Mouse (Mus musculus) kidney, embryonic 14.5 days (tissue): Measurements from ENCODE around the gene Sh3bp5l. TPM values are rescaled to one million over a fixed set of nuclear protein-coding genes. Genes with fewer than 3 reads are reported as not detected.

Experiments used
- ATAC-seq: fragments of 200-750 bp; cut with Nextera tagmentation; 2 replicates; pipeline ENCODE4 v1.8.0; 2017; ENCODE audit warnings: moderate number of reproducible peaks, mild to moderate bottlenecking, moderate TSS enrichment, moderate library complexity; ENCODE audit not compliant: low FRiP score, low TSS enrichment
- H3K27ac ChIP-seq: fragments of 300-500 bp; sonication (generic); 2 replicates; pipeline ENCODE4 v1.5.1; 2014; ENCODE audit warnings: low read depth, mild to moderate bottlenecking, low read length, moderate library complexity, mixed read lengths
- H3K27me3 ChIP-seq: fragments of 300-500 bp; sonication (generic); 2 replicates; pipeline ENCODE4 v1.6.1; 2014; ENCODE audit warnings: mild to moderate bottlenecking, low read length; ENCODE audit not compliant: control insufficient read depth, insufficient read depth
- H3K36me3 ChIP-seq: fragments of 300-500 bp; sonication (generic); 2 replicates; pipeline ENCODE4 v1.6.1; 2014; ENCODE audit warnings: low read length, mixed read lengths; ENCODE audit not compliant: control insufficient read depth, insufficient read depth
- H3K4me1 ChIP-seq: fragments of 300-500 bp; sonication (generic); 2 replicates; pipeline ENCODE4 v1.6.1; 2014; ENCODE audit warnings: low read length, mixed read lengths; ENCODE audit not compliant: control insufficient read depth, insufficient read depth
- H3K4me2 ChIP-seq: fragments of 300-500 bp; sonication (generic); replicated peaks from 2 replicates; pipeline ENCODE4 v1.6.1; 2014; ENCODE audit warnings: low read depth, mild to moderate bottlenecking, low read length
- H3K4me3 ChIP-seq: fragments of 300-500 bp; sonication (generic); 2 replicates; pipeline ENCODE4 v1.5.1; 2014; ENCODE audit warnings: mild to moderate bottlenecking, low read length
- H3K9ac ChIP-seq: fragments of 300-500 bp; sonication (generic); 2 replicates; pipeline ENCODE4 v1.6.1; 2014; ENCODE audit warnings: low read depth, mild to moderate bottlenecking, low read length, moderate library complexity
- H3K9me3 ChIP-seq: fragments of 300-500 bp; sonication (generic); 2 replicates; pipeline ENCODE4 v1.6.1; 2016; ENCODE audit warnings: low read length; ENCODE audit not compliant: control insufficient read depth
- WGBS: fragments of 180-500 bp; shearing (Covaris S2); extraction: QIAGEN DNeasy Blood & Tissue Kit; methylation state at CpG from one replicate; pipeline ENCODE4 v1.1.7; 2014; 5-methylcytosine and 5-hydroxymethylcytosine counted together
- polyA plus RNA-seq: library from polyadenylated mRNA; unstranded; fragments of >200 nt; fragmentation: Nextera tagmentation; extraction: Ambion mirVana; gene quantifications from 2 replicates; pipeline ENCODE4 v1.2.1, GENCODE M21; 2014

The Sh3bp5l gene
- polyA plus RNA-seq, 1 experiment from 2014 or later, result 27.5 TPM

GRCm38 (mm10) chr11:58379516-58379915 lies 49.0 kb downstream of the Sh3bp5l start:
- Histone ChIP-seq H3K4me2 (no peak overlapping the region), H3K9me3 (no peaks in the 10 kb centered on the region), H3K27me3 (no peaks in the 10 kb centered on the region), H3K4me1 (no peaks in the 10 kb centered on the region), H3K36me3 (no peaks in the 10 kb centered on the region), H3K4me3 (no peak overlapping the region), H3K27ac (no peak overlapping the region), H3K9ac (no peak overlapping the region)
- 93% methylated on average over 1 of the region's 1 CpGs for WGBS
- ATAC-seq, result no peak

DNA sequence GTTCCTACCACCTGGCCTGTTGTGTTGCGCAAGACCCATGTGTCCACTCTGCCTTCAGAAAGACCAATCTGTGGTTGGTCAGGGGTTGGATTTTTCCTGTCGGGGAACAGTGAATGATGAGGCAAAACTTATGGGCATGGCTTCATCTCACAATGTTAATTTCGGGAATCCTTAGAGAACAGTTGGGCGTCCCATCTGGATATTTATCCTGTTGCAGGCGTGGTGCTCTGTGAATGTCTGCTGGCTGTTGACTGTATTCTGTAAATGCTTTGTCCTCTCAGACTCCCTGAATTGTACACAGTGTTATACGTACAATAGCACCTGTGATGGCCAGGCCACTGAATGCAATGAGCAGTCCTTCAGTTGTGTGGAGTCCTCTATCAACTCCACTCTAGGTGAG lies 51.9 kb downstream of the Sh3bp5l start:
- Histone ChIP-seq H3K27ac (no peak overlapping the region), H3K27me3 (no peaks in the 10 kb centered on the region), H3K36me3 (no peaks in the 10 kb centered on the region), H3K4me3 (no peak overlapping the region), H3K9me3 (no peaks in the 10 kb centered on the region), H3K4me2 (no peak overlapping the region), H3K9ac (no peak overlapping the region), H3K4me1 (no peaks in the 10 kb centered on the region)
- 92% methylated on average over 6 of the region's 6 CpGs for WGBS
- ATAC-seq, result no peak

Other genes starting within 250 kb of the Sh3bp5l start
- not detected in 2 replicates for gene Gm12248, start 237.6 kb upstream of the Sh3bp5l start, polyA plus RNA-seq
- gene Cnot8, start 226.6 kb upstream of the Sh3bp5l start, polyA plus RNA-seq, result 62.0 and 89.1 TPM in 2 replicates
- 27.1 and 35.7 TPM in 2 replicates for gene Gemin5, start 162.2 kb upstream of the Sh3bp5l start, polyA plus RNA-seq
- 137 and 186 TPM in 2 replicates for gene Mrpl22, start 159.1 kb upstream of the Sh3bp5l start, polyA plus RNA-seq
- 3.3 and 4.2 TPM in 2 replicates for gene Igtp, start 131.2 kb upstream of the Sh3bp5l start, polyA plus RNA-seq
- 0.84 and 1.9 TPM in 2 replicates for gene Irgm2, start 131.1 kb upstream of the Sh3bp5l start, polyA plus RNA-seq
- not detected in 2 replicates for gene 4930438A08Rik, start 55.9 kb upstream of the Sh3bp5l start, polyA plus RNA-seq
- gene Zfp692, start 23.7 kb upstream of the Sh3bp5l start, polyA plus RNA-seq, result 19.3 and 23.1 TPM in 2 replicates
- gene Zfp672, start 385 bp upstream of the Sh3bp5l start, polyA plus RNA-seq, result 34.4 and 34.5 TPM in 2 replicates
- gene Lypd8, start 48.3 kb downstream of the Sh3bp5l start, polyA plus RNA-seq, result not detected in 2 replicates
- 0.36 TPM in 1 of 2 replicates, not detected in the other for gene 1810065E05Rik, start 90.4 kb downstream of the Sh3bp5l start, polyA plus RNA-seq
- not detected in 2 replicates for gene Gm12253, start 101.8 kb downstream of the Sh3bp5l start, polyA plus RNA-seq
- gene Lypd9, start 122.2 kb downstream of the Sh3bp5l start, polyA plus RNA-seq, result not detected in 2 replicates
- not detected in 2 replicates for gene Olfr30, start 131.5 kb downstream of the Sh3bp5l start, polyA plus RNA-seq
- gene Olfr332, start 161.8 kb downstream of the Sh3bp5l start, polyA plus RNA-seq, result 0.11 TPM in 1 of 2 replicates, not detected in the other
- not detected in 2 replicates for gene Olfr331, start 171.8 kb downstream of the Sh3bp5l start, polyA plus RNA-seq
- not detected in 2 replicates for gene Olfr330, start 204.1 kb downstream of the Sh3bp5l start, polyA plus RNA-seq
- gene Olfr329-ps, start 215.7 kb downstream of the Sh3bp5l start, polyA plus RNA-seq, result not detected in 2 replicates
- gene Olfr328, start 224.9 kb downstream of the Sh3bp5l start, polyA plus RNA-seq, result 0.07 and 0.18 TPM in 2 replicates
- gene Olfr224, start 239.8 kb downstream of the Sh3bp5l start, polyA plus RNA-seq, result not detected in 2 replicates
- gene Olfr325, start 247.0 kb downstream of the Sh3bp5l start, polyA plus RNA-seq, result not detected in 2 replicates